Mouse (Mus musculus) testis, postnatal 14 days (tissue): ENCODE data around the gene Rint1.
"Not testable (repeated sequence)": the region's sequence is repeated elsewhere in the genome, so short reads cannot be mapped to it uniquely, and the experiment has no call there.

Source experiments
- DNase-seq: peaks from one replicate; pipeline ENCODE4 v3.0.0; 2021; ENCODE audit warnings: low spot score

The Rint1 gene

GRCm38 (mm10) chr5:23826321-23827004 is 39.0 kb downstream of the Rint1 start:
- peak; percentile 39 for DNase-seq

DNA sequence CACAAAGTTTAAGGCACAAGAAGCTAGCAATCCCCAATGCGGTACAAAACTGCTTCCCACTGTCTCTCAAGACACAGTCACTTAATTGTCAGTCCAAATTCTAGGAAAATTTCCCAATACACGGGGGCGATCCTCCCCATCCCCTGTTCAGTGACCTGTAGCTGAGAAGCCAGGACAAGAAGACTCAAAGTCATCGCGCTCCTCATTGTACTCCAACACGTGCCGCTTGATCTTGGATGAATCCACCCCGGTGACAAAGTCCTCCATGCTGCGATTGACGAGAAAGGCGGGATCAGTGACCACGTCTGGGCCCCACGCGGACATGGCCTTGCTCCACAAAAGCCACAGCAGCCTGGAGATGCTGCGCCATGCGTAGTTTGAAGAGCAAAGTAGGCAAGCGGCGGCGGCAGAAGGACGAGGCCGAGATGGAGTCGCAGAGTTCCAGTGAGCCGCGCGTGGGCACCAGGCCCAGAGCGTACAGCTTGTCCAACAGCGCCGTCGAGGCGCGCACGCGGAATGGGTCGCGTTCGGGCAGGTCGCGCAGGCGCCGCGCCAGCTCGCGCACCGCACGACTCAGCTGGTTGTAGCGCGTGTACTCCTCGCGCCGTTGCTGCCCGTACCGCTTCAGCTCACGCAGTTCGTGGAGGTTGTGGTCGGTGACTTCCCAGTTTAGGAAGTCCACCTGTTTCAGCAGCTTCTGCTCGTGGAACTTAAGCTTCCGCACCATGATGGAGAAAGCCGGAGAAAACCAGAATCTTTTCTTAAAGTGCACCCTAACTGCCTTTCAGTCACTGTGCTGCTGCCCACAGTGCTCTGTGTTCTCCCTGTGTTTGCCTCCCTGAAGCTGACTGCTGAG is 43.6 kb downstream of the Rint1 start:
- DNase-seq = peak; percentile 69

GRCm38 (mm10) chr5:23835691-23836090 is 48.2 kb downstream of the Rint1 start:
- not testable (repeated sequence) for DNase-seq

DNA sequence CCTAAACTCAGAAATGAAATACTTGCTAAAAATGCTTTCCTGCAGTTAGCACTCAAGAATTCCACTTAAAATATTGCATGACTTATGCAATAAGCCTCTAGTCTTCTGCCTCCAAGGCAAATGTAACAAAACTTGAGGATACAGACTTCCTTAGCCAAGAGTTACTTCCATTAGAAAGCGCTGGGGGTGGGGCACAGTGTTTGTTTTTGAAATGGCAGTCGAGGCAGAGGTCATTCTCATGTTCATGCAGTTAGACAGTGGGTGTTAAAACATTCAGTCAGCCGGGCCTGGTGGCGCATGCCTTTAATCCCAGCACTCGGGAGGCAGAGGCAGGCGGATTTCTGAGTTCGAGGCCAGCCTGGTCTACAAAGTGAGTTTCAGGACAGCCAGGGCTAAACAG is 50.6 kb downstream of the Rint1 start:
- no peak for DNase-seq

- DNase-seq = peak; percentile 98
Measured at GRCm38 (mm10) chr5:23843674-23844530, 56.4 kb downstream of the Rint1 start, which contains the start of gene Tomm7. Gene Tomm7, minus strand, starts transcription at chr5:23844161.

DNA sequence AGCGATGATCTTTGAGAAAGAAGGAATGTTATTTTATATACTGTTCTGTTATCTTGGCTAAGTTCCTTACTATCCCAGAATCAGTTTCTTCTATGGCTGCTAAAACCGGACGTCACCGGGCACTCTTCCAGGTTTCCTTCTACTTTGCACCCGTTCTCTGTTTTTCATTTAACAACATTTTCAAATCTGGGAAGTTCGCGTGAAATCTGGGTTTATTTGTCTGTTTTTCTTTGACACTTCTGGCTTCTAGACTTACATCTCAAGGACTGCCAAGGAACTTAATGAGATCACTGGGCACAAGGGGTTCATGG is 57.0 kb downstream of the Rint1 start:
- no peak for DNase-seq

- DNase-seq = no peak
Measured at GRCm38 (mm10) chr5:23845141-23845540, 57.6 kb downstream of the Rint1 start.

DNA sequence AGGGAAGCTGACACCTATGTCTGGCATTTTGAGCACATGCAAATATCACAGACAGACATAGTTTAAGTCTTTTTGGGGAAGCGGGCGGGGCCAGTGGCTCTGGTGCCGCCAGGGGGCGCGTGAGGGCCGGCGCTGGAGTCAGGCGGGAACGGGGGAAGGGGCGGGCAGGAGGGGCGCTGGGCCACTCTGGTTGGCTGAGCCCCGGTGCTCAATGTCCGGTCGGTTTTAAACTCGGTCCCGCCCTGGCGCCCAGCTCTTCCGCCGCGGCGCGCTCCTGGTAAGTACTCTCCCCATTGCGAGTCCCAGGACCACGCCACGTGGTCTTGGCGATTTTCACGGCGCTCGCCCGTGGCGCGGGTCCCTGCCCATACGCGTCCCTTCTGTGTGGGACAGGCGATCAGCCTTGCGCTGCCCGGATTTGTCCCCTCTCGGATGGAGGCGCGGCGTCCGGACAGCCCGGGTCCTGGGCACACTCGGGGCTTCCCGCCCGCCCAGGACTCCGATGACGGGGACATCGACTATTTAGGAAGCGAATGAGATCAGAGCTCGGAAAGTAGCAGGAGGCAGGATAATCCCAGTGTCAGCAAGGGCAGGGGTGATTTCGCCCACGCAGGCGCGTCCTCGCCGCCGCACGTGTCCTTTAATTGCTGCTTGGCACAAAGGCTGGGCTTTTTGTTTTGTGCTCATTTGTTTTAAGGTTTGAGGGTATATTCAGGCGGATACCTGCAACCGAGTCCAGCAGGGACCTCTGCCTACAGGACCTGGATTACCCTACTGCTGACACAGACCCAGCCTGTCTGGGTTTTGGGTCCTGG is 63.0 kb downstream of the Rint1 start:
- peak; percentile 85 for DNase-seq

DNA sequence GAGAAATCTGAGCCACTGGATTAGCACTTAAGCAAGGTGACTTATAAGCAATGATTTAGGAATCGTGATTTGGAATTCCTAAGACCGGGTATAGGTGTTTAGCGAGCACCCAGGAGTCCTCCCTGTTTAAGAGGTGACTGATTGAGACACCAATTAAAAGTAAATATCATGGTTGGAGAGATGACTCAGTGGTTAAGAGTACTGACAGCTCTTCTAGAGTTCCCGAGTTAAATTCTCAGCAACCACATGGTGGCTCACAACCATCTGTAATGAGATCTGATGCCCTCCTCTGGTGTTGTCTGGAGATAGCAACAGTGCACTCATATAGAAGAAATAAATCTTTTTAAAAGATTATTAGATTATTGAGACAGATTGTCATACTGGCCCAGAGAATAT is 63.6 kb downstream of the Rint1 start:
- not testable (repeated sequence) for DNase-seq

GRCm38 (mm10) chr5:23852916-23853315 is 65.4 kb downstream of the Rint1 start:
- DNase-seq = not testable (repeated sequence)

- no peak for DNase-seq
Measured at GRCm38 (mm10) chr5:23855484-23855883, 68.0 kb downstream of the Rint1 start.

DNA sequence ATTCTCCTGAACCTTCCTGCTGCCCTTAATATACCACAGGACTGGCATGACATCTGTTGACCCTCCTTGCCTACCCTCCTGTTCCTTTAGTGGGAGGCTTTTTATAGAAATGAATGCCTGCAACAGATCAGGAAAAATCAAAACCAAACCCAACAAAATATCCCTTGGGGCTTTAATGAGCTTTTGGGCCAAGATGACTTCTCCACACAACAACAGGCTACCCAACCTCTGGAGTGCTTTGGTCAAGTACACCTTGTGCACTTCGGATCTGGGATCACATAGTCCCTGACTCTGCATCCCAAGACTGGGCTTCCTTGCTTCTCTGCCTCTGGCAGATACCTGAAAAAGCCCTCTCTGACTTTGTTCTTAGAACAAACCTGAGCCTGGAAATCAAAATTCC is 68.7 kb downstream of the Rint1 start:
- no peak for DNase-seq

DNA sequence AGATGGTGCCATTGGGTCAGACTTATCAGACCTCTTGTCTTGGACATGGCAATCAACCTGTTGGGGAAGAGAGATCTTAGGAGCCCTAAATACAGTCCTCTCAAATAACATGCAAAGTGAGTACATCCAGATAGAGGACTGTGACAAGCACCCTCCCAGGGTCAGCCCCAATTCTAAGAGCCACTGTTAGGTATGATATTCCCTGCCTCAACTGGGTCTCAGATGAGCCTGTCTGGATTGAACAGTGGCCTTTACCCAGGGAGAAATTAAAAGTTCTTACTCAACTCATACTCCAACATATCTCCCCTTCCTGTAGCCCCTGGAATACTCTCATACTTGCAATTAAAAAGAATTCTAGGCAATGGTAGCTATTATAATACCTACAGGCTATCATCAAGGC is 69.7 kb downstream of the Rint1 start:
- no peak for DNase-seq

DNA sequence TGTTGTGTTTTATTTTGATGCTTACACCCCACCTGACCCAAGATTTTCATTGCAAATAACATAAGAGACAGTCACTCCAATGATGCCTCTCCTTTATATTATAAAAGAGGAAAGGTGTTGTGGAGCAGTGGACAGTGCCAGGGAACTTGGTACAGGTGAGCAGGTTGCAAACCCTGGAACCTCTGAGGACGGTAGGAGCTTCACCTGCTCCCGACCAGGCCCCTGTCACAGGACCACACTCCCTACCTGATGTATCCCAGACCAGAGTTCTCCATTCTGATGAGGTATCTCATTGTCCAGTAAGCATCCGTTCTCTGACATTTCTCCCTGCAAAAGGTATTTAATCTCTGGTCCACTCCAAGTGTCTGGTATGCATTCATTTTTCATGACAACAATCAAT is 70.5 kb downstream of the Rint1 start:
- no peak for DNase-seq

GRCm38 (mm10) chr5:23858643-23859042 is 71.1 kb downstream of the Rint1 start:
- DNase-seq = no peak

DNA sequence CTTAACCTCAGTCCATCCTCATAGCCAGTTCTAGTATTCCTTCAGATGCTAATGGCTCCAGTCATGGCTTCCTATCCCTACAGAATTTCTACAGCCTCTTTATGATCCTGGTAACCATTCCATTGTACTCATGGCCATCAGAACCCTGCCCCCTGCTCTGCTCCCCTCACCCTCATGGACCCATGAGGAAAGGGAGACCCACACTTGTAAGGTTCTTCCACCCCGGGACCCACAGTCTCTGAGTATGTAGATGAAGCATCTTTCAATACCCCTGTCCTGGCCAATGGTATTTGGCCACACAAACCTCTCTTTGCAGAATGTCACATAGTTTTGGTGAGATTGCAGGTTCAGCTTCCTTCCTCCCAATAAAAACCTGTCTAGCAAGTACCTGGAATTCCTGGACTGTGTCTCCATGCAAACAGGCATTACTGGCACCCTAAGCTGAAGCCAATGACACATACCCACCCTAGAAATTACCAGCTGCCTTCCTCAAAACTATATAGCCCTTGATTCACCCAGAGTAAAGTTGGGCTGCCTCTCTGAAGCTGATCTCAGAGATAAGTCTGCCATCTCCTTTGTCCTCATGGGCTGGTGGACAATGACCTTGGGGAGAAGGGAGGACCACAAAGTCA is 71.7 kb downstream of the Rint1 start:
- no peak for DNase-seq

- DNase-seq = no peak
Measured at GRCm38 (mm10) chr5:23859896-23860295, 72.4 kb downstream of the Rint1 start.

DNA sequence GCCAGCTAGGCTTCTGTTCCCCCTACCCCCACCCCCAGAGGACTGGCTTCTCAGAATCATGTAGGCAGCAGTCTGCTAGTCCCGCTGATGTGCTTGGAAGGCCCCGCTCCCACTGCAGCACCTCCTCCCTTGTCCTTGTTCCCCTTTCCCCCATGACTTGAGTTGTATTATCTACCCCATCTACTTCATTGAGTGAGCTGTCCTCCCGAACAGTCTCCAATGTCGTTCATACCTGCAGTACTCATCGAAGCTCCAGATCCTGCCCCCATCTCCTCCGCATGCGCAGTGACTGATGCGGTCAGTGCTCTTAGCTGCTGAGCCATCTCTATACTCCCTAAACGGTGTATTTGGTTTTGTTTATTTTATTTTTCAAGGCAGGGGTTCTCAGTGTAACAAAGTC is 74.2 kb downstream of the Rint1 start:
- no peak for DNase-seq

DNA sequence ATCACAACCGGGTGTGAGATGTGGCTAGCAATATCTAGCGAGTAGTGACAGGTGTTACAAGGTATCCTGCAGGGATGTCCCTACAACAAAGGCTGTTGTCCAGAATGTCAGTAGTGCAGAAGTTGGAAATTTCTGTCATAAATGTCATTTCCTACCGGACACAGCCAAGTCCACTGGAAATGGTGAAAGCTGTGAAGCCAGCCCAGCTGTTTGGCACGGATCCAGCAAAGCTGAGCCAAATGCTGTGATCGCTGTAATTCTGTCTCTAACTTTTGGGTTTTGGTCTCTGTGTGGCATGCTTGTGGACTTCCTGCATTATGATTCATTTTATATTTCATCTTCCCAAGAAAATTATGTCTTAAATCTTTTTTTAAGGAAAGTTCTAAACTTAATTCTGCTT is 74.8 kb downstream of the Rint1 start:
- no peak for DNase-seq

DNA sequence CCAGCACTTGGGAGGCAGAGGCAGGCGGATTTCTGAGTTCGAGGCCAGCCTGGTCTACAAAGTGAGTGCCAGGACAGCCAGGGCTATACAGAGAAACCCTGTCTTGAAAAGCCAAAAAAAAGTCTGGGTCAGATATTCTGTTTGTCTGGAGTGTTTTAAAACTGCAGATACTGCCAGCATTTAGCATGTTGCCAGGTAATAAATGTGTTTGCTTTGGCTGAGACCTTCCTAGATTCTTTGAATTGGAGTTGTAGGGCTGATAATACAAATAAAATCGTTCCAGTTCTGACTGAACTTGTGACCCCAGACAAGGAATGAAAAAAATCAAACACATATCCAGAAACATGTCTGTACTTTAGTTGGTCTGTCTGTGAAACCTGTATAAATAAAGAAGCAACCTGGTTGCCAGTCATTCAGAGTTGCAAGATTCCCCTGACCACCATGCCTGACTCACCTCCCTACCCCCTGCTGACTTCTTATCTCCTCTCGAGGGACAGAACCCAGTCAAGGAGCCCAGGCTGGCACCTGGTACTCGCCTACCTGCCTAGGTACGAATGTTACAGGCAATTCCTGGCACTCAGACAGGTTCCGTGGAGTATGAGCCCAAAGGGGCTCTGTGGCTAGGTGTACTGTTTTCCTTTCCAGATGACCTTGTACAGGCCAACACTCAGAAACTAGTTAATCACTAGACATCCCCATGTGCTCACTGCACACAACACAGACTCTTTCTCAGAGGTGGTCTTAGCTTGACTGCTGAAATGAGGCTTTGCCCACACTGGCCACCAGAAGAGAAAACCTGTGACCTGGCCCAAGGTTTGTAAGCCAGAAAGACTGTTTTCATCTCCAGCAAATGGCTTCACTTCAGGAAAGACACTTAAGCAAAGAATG is 75.9 kb downstream of the Rint1 start:
- no peak for DNase-seq
